Mouse (Mus musculus) intestine, embryonic 14.5 days (tissue): Measurements from ENCODE around the gene Fat2. TPM values are rescaled to one million over a fixed set of nuclear protein-coding genes. Genes with fewer than 3 reads are reported as not detected.

ENCODE experiments used
- ATAC-seq: fragments of 200-750 bp; cut with Nextera tagmentation; replicated peaks from 2 replicates; pipeline ENCODE4 v1.8.0; 2017; ENCODE audit warnings: low read depth, moderate number of reproducible peaks, moderate TSS enrichment, moderate library complexity; ENCODE audit not compliant: low FRiP score, low TSS enrichment
- DNase-seq: peaks from one replicate; pipeline ENCODE4 v3.0.0-alpha.2; 2018; ENCODE audit warnings: low spot score
- H3K27ac ChIP-seq: fragments of 300-500 bp; sonication (generic); 2 replicates; pipeline ENCODE4 v1.5.1; 2014; ENCODE audit warnings: low read depth, mild to moderate bottlenecking, control low read depth
- H3K27me3 ChIP-seq: fragments of 300-500 bp; sonication (generic); replicated peaks from 2 replicates; pipeline ENCODE4 v1.6.1; 2014; ENCODE audit warnings: low read length, control low read depth; ENCODE audit not compliant: control insufficient read depth, insufficient read depth
- H3K36me3 ChIP-seq: fragments of 300-500 bp; sonication (generic); 2 replicates; pipeline ENCODE4 v1.6.1; 2014; ENCODE audit warnings: low read length, control low read depth; ENCODE audit not compliant: control insufficient read depth, insufficient read depth
- H3K4me1 ChIP-seq: fragments of 300-500 bp; sonication (generic); replicated peaks from 2 replicates; pipeline ENCODE4 v1.6.1; 2014; ENCODE audit warnings: low read length, control low read depth, mixed read lengths; ENCODE audit not compliant: control insufficient read depth, insufficient read depth
- H3K4me2 ChIP-seq: fragments of 300-500 bp; sonication (generic); 2 replicates; pipeline ENCODE4 v1.6.1; 2014; ENCODE audit warnings: low read length
- H3K4me3 ChIP-seq: fragments of 300-500 bp; sonication (generic); 2 replicates; pipeline ENCODE4 v1.5.1; 2014; ENCODE audit warnings: low read depth, low read length, control low read depth, mixed read lengths
- H3K9ac ChIP-seq: fragments of 300-500 bp; sonication (generic); 2 replicates; pipeline ENCODE4 v1.6.1; 2014; ENCODE audit warnings: mild to moderate bottlenecking, low read length
- H3K9me3 ChIP-seq: fragments of 300-500 bp; sonication (generic); 2 replicates; pipeline ENCODE4 v1.6.1; 2016; ENCODE audit warnings: low read length, control low read depth; ENCODE audit not compliant: control insufficient read depth
- WGBS: fragments of 180-500 bp; shearing (Covaris S2); extraction: QIAGEN DNeasy Blood & Tissue Kit; methylation state at CpG from one replicate; pipeline ENCODE4 v1.1.7; 2014; 5-methylcytosine and 5-hydroxymethylcytosine counted together
- polyA plus RNA-seq: library from polyadenylated mRNA; unstranded; fragments of >200 nt; fragmentation: Nextera tagmentation; extraction: Ambion mirVana; gene quantifications from 2 replicates; pipeline ENCODE4 v1.2.1, GENCODE M21; 2014

The Fat2 gene
- polyA plus RNA-seq, 1 experiment from 2014 or later = 0.07 TPM

- H3K36me3 ChIP-seq = no peaks in the 10 kb centered on the region
- no peaks in the 10 kb centered on the region for H3K4me1 ChIP-seq
- 74% methylated on average over 3 of the region's 3 CpGs for WGBS
- no peak overlapping the region for H3K4me2 ChIP-seq
- no peak for DNase-seq
- ATAC-seq = no peak
- no peak overlapping the region for H3K4me3 ChIP-seq
- no peaks in the 10 kb centered on the region for H3K27me3 ChIP-seq
- H3K27ac ChIP-seq = no peak overlapping the region
- no peaks in the 10 kb centered on the region for H3K9me3 ChIP-seq
- H3K9ac ChIP-seq = no peak overlapping the region
Measured at GRCm38 (mm10) chr11:55239496-55239895, 96.9 kb downstream of the Fat2 start.

- ATAC-seq = no peak
- Histone ChIP-seq H3K9ac (no peak overlapping the region), H3K4me3 (no peak overlapping the region), H3K9me3 (no peaks in the 10 kb centered on the region), H3K4me2 (no peak overlapping the region), H3K36me3 (peaks cover 8% of the 10 kb centered on the region; the same call in 1 of the 2 replicates), H3K4me1 (no peaks in the 10 kb centered on the region), H3K27ac (no peak overlapping the region), H3K27me3 (no peaks in the 10 kb centered on the region)
- 67% methylated on average over 1 of the region's 1 CpGs for WGBS
- DNase-seq = no peak
Measured at GRCm38 (mm10) chr11:55236815-55237214, 99.5 kb downstream of the Fat2 start.

- ATAC-seq (no peak), DNase-seq (no peak)
- no peak overlapping the region for H3K4me3 ChIP-seq
- no peaks in the 10 kb centered on the region for H3K9me3 ChIP-seq
- H3K4me2 ChIP-seq = no peak overlapping the region
- H3K9ac ChIP-seq = no peak overlapping the region
- 75% methylated on average over 4 of the region's 4 CpGs for WGBS
- H3K27me3 ChIP-seq = no peaks in the 10 kb centered on the region
- H3K4me1 ChIP-seq = no peaks in the 10 kb centered on the region
- H3K36me3 ChIP-seq = peaks cover 14% of the 10 kb centered on the region; the same call in 1 of the 2 replicates
- no peak overlapping the region for H3K27ac ChIP-seq
Measured at GRCm38 (mm10) chr11:55234791-55235190, 101.6 kb downstream of the Fat2 start.

GRCm38 (mm10) chr11:55234288-55234687 is 102.1 kb downstream of the Fat2 start:
- Histone ChIP-seq H3K4me2 (no peak overlapping the region), H3K9me3 (no peaks in the 10 kb centered on the region), H3K27me3 (no peaks in the 10 kb centered on the region), H3K4me3 (no peak overlapping the region), H3K36me3 (peaks cover 14% of the 10 kb centered on the region; the same call in 1 of the 2 replicates), H3K27ac (no peak overlapping the region), H3K4me1 (no peaks in the 10 kb centered on the region), H3K9ac (no peak overlapping the region)
- 80% methylated on average over 7 of the region's 7 CpGs for WGBS
- no peak for ATAC-seq
- no peak for DNase-seq

- 94% methylated on average over 6 of the region's 6 CpGs for WGBS
- no peak overlapping the region for H3K4me3 ChIP-seq
- no peak overlapping the region for H3K4me2 ChIP-seq
- H3K36me3 ChIP-seq = peaks cover 18% of the 10 kb centered on the region; the same call in 1 of the 2 replicates
- no peaks in the 10 kb centered on the region for H3K4me1 ChIP-seq
- no peaks in the 10 kb centered on the region for H3K9me3 ChIP-seq
- H3K9ac ChIP-seq = no peak overlapping the region
- ATAC-seq (no peak), DNase-seq (no peak)
- H3K27ac ChIP-seq = no peak overlapping the region
- no peaks in the 10 kb centered on the region for H3K27me3 ChIP-seq
Measured at GRCm38 (mm10) chr11:55231034-55231433, 105.3 kb downstream of the Fat2 start.

GRCm38 (mm10) chr11:55221306-55221705 is 115.1 kb downstream of the Fat2 start:
- ATAC-seq (no peak), DNase-seq (no peak)
- H3K27ac ChIP-seq = no peak overlapping the region
- H3K9me3 ChIP-seq = no peaks in the 10 kb centered on the region
- peaks cover 23% of the 10 kb centered on the region; the same call in 1 of the 2 replicates for H3K36me3 ChIP-seq
- no peaks in the 10 kb centered on the region for H3K27me3 ChIP-seq
- H3K4me1 ChIP-seq = no peaks in the 10 kb centered on the region
- no peak overlapping the region for H3K9ac ChIP-seq
- 93% methylated on average over 7 of the region's 7 CpGs for WGBS
- H3K4me3 ChIP-seq = no peak overlapping the region
- H3K4me2 ChIP-seq = no peak overlapping the region

GRCm38 (mm10) chr11:55218473-55218872 is 117.9 kb downstream of the Fat2 start:
- no peaks in the 10 kb centered on the region for H3K27me3 ChIP-seq
- ATAC-seq = no peak
- H3K4me2 ChIP-seq = no peak overlapping the region
- H3K4me3 ChIP-seq = no peak overlapping the region
- H3K4me1 ChIP-seq = no peaks in the 10 kb centered on the region
- no peak overlapping the region for H3K27ac ChIP-seq
- 85% methylated on average over 3 of the region's 3 CpGs for WGBS
- peaks cover 12% of the 10 kb centered on the region; the same call in 1 of the 2 replicates for H3K36me3 ChIP-seq
- no peak overlapping the region for H3K9ac ChIP-seq
- no peak for DNase-seq
- no peaks in the 10 kb centered on the region for H3K9me3 ChIP-seq

- Histone ChIP-seq H3K36me3 (peaks cover 10% of the 10 kb centered on the region; the same call in 1 of the 2 replicates), H3K4me1 (no peaks in the 10 kb centered on the region), H3K9ac (no peak overlapping the region), H3K4me3 (no peak overlapping the region), H3K4me2 (no peak overlapping the region), H3K27me3 (no peaks in the 10 kb centered on the region), H3K9me3 (0 out of 2 replicates have a peak, but pooled peaks cover 3% of the 10 kb centered on the region), H3K27ac (no peak overlapping the region)
- ATAC-seq (no peak), DNase-seq (no peak)
- 84% methylated on average over 7 of the region's 7 CpGs for WGBS
Measured at GRCm38 (mm10) chr11:55217880-55218279, 118.5 kb downstream of the Fat2 start.

- no peaks in the 10 kb centered on the region for H3K27me3 ChIP-seq
- no peak overlapping the region for H3K4me2 ChIP-seq
- H3K4me1 ChIP-seq = no peaks in the 10 kb centered on the region
- no peak overlapping the region for H3K4me3 ChIP-seq
- H3K9ac ChIP-seq = no peak overlapping the region
- ATAC-seq (no peak), DNase-seq (no peak)
- no peak overlapping the region for H3K27ac ChIP-seq
- 0 out of 2 replicates have a peak, but pooled peaks cover 3% of the 10 kb centered on the region for H3K9me3 ChIP-seq
- 53% methylated on average over 4 of the region's 4 CpGs for WGBS
- peaks cover 10% of the 10 kb centered on the region; the same call in 1 of the 2 replicates for H3K36me3 ChIP-seq
Measured at GRCm38 (mm10) chr11:55217418-55217817, 118.9 kb downstream of the Fat2 start.
